Mouse (Mus musculus) midbrain, embryonic 16.5 days (tissue): ENCODE measurements at regions not wholly inside any gene's neighbourhood (a gene's known extent, or its start where the extent isn't known, plus 50 kb on each side); places are given as distances from the start of the nearest gene placed in this dataset.

ENCODE experiments used
- ATAC-seq: fragments of 200-750 bp; cut with Nextera tagmentation; 2 replicates; pipeline ENCODE4 v1.8.0; 2017; ENCODE audit warnings: moderate TSS enrichment
- H3K27ac ChIP-seq: fragments of 300-500 bp; sonication (generic); 2 replicates; pipeline ENCODE4 v1.5.1; 2014; ENCODE audit warnings: mild to moderate bottlenecking, low read length, mixed read lengths
- H3K27me3 ChIP-seq: fragments of 300-500 bp; sonication (generic); 2 replicates; pipeline ENCODE4 v1.6.1; 2014; ENCODE audit warnings: low read depth, low read length, mixed read lengths; ENCODE audit not compliant: control insufficient read depth, insufficient read depth
- H3K36me3 ChIP-seq: fragments of 300-500 bp; sonication (generic); 2 replicates; pipeline ENCODE4 v1.6.1; 2014; ENCODE audit warnings: mild to moderate bottlenecking, low read length, moderate library complexity, mixed read lengths; ENCODE audit not compliant: control insufficient read depth, insufficient read depth
- H3K4me1 ChIP-seq: fragments of 300-500 bp; sonication (generic); 2 replicates; pipeline ENCODE4 v1.6.1; 2014; ENCODE audit warnings: mild to moderate bottlenecking, low read length, mixed read lengths; ENCODE audit not compliant: control insufficient read depth, insufficient read depth
- H3K4me2 ChIP-seq: fragments of 300-500 bp; sonication (generic); 2 replicates; pipeline ENCODE4 v1.6.1; 2014; ENCODE audit warnings: mild to moderate bottlenecking, low read length, mixed read lengths
- H3K4me3 ChIP-seq: fragments of 300-500 bp; sonication (generic); 2 replicates; pipeline ENCODE4 v1.5.1; 2014; ENCODE audit warnings: low read depth, mild to moderate bottlenecking, low read length, moderate library complexity, mixed read lengths
- H3K9ac ChIP-seq: fragments of 300-500 bp; sonication (generic); 2 replicates; pipeline ENCODE4 v1.6.1; 2014; ENCODE audit warnings: low read depth, low read length, mixed read lengths
- H3K9me3 ChIP-seq: fragments of 300-500 bp; sonication (generic); replicated peaks from 2 replicates; pipeline ENCODE4 v1.6.1; 2014; ENCODE audit warnings: mild to moderate bottlenecking, low read length, mixed read lengths; ENCODE audit not compliant: control insufficient read depth, poor library complexity, severe bottlenecking
- WGBS: fragments of 180-500 bp; shearing (Covaris S2); extraction: QIAGEN DNeasy Blood & Tissue Kit; methylation state at CpG from one replicate; pipeline ENCODE4 v1.1.7; 2014; 5-methylcytosine and 5-hydroxymethylcytosine counted together

DNA sequence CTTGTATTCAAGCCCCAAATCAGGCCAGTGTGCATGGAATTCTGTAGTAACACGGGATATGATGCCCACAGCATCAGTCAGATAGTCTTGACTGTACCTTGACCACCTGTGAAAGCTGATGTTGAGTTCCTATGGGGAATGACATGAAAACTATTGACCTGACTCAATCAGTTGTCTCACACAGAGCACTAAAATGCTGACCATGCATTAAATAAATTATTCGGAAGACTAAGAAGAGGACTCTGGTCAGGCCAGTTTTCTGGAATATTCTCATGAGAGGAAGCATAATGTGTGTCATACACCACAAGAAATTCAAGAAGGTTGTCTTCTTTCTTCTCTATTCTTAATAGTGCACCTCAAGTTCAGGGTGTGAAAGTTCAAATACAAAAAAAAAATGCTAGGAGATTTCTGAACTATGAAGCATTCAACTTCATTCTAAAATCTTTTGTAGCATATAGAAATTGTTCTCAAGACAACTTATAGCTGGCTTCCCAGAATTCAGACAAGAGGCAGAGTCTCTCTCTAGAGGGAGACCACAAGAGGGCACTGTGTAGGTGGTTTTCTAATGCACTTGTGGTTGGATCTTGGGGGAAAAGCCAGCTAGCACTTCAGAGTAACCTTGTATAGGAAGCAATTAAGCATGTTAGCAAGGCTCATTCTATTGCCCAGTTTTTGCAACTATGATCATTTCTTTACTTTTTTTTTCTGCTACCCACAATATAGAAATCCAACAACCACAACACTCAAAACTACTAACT lies 279.7 kb downstream of the Nsun3 start:
- ATAC-seq, result no peak
- Histone ChIP-seq H3K27ac (no peak overlapping the region), H3K9ac (no peak overlapping the region), H3K36me3 (no peaks in the 10 kb centered on the region), H3K4me3 (no peak overlapping the region), H3K27me3 (no peaks in the 10 kb centered on the region), H3K4me1 (no peaks in the 10 kb centered on the region), H3K4me2 (no peak overlapping the region), H3K9me3 (no peaks in the 10 kb centered on the region)
- WGBS, result 65% methylated on average over 2 of the region's 2 CpGs

DNA sequence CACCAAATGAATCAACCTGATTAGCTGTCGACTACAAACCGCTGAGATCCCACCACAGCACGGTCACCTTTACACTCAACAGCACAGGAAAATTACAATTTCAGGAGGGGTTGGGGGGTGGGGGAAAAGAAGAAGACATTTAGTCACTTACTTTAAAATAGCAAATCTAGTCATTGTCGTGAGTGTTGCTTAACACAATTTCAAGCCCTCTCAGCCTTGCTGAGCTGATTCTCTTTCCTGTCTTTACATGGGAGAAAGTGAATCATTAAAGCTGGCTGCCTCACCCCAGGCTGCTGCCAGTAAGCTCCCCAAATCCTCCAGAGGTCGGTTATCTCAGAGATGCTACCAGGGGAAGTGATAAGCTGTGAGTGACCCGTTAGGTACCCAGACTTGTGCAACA lies 285.7 kb downstream of the Nsun3 start:
- H3K4me3 ChIP-seq, result no peak overlapping the region
- H3K9me3 ChIP-seq, result no peaks in the 10 kb centered on the region
- no peaks in the 10 kb centered on the region for H3K27me3 ChIP-seq
- H3K9ac ChIP-seq, result no peak overlapping the region
- no peak overlapping the region for H3K27ac ChIP-seq
- H3K4me1 ChIP-seq, result no peaks in the 10 kb centered on the region
- H3K4me2 ChIP-seq, result no peak overlapping the region
- WGBS, result 64% methylated on average over 6 of the region's 6 CpGs
- H3K36me3 ChIP-seq, result no peaks in the 10 kb centered on the region
- no peak for ATAC-seq

DNA sequence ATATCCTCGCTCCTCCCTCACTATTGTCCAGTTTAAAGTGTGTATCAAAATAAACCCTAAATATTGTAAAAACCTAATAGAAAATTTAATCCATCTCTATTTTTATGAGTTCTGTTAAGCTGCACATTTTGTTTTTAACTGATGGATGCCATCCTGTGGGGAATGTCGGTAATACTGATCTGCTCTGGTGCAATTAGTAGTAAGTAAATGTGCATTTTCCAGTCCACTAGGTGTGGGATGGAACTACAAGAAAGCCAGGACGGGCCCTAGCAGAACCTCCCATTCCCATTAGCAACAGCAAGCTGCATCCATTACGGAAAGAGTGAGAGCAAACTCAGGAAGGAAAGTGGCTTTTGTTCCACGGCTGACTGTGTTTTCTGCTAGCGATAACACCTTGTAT lies 286.3 kb downstream of the Nsun3 start:
- Histone ChIP-seq H3K27ac (no peak overlapping the region), H3K4me3 (no peak overlapping the region), H3K9me3 (no peaks in the 10 kb centered on the region), H3K4me2 (no peak overlapping the region), H3K9ac (no peak overlapping the region), H3K4me1 (no peaks in the 10 kb centered on the region), H3K36me3 (no peaks in the 10 kb centered on the region), H3K27me3 (no peaks in the 10 kb centered on the region)
- 73% methylated on average over 6 of the region's 6 CpGs for WGBS
- peak; percentile 59; the same call in 1 of the 2 replicates for ATAC-seq

DNA sequence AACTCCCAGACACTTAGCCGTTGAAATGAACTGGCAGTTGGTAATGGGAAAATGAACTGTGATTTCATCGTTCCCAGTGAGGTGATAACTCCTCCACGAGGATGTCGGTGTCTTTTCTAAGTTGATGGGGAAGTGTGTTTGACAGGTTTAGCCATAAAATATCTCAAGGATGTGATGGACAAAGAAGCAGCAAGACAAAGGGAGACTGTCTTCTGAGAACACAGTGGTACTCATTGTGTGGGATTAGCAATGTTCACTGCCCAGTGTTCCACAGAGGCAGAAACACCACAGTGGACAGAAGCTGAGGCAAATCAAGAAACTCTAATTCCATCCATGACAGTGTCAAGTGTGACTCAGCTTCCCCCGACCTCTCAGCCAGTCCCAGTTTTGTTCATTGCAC lies 287.9 kb downstream of the Nsun3 start:
- WGBS, result 74% methylated on average over 5 of the region's 5 CpGs
- H3K9me3 ChIP-seq, result no peaks in the 10 kb centered on the region
- no peaks in the 10 kb centered on the region for H3K36me3 ChIP-seq
- no peak overlapping the region for H3K27ac ChIP-seq
- H3K4me2 ChIP-seq, result no peak overlapping the region
- no peak overlapping the region for H3K9ac ChIP-seq
- H3K4me3 ChIP-seq, result no peak overlapping the region
- no peaks in the 10 kb centered on the region for H3K27me3 ChIP-seq
- ATAC-seq, result no peak
- H3K4me1 ChIP-seq, result no peaks in the 10 kb centered on the region

DNA sequence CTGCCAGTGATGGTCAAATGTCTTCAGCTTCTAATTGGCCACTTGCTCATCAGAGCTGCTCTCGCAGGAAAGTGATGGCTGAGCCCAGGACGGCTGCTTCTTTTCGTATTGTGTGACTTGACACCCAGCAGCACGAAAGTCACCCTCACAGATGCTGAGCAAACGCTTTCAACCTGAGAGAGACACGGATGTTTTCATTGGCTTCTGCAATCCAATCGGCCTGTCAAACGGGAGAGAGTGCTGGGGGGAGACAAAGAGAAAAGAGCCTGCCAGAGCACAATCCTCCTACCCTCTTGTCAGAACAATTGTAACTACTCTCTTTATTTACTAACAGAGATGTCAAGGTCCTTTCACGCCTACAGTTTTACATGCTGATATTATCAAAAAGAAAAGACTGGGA lies 289.9 kb downstream of the Nsun3 start:
- peak; percentile 17; the same call in 1 of the 2 replicates for ATAC-seq

DNA sequence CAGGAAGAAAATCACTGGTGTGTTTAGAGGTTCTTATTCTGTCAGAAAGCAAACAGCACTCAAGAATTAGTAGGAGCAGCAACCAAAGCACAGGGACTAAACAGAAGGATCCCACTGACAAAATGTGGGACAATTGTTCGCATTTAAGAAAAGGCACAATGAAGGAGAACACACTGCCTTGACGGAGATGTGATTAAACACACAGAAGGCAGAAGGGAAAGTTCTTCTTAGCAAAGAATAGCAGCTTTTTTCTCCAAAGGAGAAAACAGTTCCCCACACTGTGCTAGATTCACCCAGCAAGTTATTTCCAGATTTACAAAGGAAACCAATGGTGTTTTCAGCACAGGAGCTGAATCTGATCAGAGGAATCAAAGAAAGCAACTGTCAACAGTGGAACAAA lies 316.5 kb downstream of the Nsun3 start:
- Histone ChIP-seq H3K4me1 (no peaks in the 10 kb centered on the region), H3K4me2 (no peak overlapping the region), H3K9me3 (no peaks in the 10 kb centered on the region), H3K36me3 (no peaks in the 10 kb centered on the region), H3K27me3 (no peaks in the 10 kb centered on the region), H3K4me3 (no peak overlapping the region), H3K9ac (no peak overlapping the region), H3K27ac (no peak overlapping the region)
- WGBS, result 42% methylated on average over 2 of the region's 2 CpGs
- ATAC-seq, result no peak

More for the DNA sequence above, 289.9 kb downstream of the Nsun3 start:
- H3K4me1 ChIP-seq, result no peaks in the 10 kb centered on the region
- no peaks in the 10 kb centered on the region for H3K36me3 ChIP-seq
- H3K9ac ChIP-seq, result no peak overlapping the region
- H3K4me2 ChIP-seq, result no peak overlapping the region; the same call in 1 of the 2 replicates
- H3K27ac ChIP-seq, result no peak overlapping the region
- H3K27me3 ChIP-seq, result no peaks in the 10 kb centered on the region
- no peaks in the 10 kb centered on the region for H3K9me3 ChIP-seq
- H3K4me3 ChIP-seq, result no peak overlapping the region
- 29% methylated on average over 9 of the region's 9 CpGs for whole genome bisulfite sequencing

DNA sequence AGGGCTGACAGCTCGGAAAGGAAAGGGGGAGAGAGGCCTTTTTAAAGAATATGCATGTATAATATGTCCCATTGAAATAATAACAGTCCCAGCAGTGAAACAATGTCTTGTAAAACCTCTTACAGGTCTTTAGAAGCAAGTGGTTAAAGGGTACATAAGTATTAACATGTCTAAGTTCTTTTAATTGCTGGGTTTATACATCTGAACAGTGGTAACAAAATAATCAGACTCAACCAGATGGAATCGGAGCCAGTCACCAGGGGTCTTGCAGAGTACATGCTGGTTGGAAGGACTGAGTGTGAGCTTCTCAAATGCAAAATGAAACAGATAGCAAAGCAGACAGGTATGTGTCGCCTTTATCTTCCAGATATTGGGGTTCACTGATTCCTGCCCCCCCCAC lies 317.3 kb downstream of the Nsun3 start:
- Histone ChIP-seq H3K4me1 (no peaks in the 10 kb centered on the region), H3K4me3 (no peak overlapping the region), H3K27ac (no peak overlapping the region), H3K9ac (no peak overlapping the region), H3K27me3 (no peaks in the 10 kb centered on the region), H3K4me2 (no peak overlapping the region), H3K9me3 (no peaks in the 10 kb centered on the region), H3K36me3 (no peaks in the 10 kb centered on the region)
- 58% methylated on average over 3 of the region's 3 CpGs for whole genome bisulfite sequencing
- no peak for ATAC-seq

DNA sequence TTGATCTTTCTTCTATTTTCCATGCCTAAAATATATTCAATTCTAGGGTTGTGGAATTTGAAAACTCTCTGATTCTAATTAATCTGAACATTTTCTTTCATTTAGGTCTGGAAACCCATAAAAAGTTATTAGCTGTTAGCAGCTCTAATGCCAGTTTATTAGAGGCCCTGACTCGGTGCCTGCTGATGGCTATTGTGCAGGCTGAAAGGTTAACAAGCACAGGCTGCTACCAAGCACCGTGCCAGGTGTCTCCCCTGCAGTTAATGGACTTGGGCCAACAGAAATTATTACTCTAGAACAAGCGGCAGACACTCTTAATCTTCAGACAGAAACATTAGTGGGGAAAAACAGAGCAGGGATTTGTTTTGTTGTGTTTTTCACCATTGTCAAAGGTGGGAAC lies 317.8 kb downstream of the Nsun3 start:
- Histone ChIP-seq H3K4me2 (no peak overlapping the region), H3K27me3 (no peaks in the 10 kb centered on the region), H3K9ac (no peak overlapping the region), H3K4me1 (no peaks in the 10 kb centered on the region), H3K36me3 (no peaks in the 10 kb centered on the region), H3K4me3 (no peak overlapping the region), H3K27ac (no peak overlapping the region), H3K9me3 (no peaks in the 10 kb centered on the region)
- WGBS, result 27% methylated on average over 3 of the region's 3 CpGs
- no peak for ATAC-seq

DNA sequence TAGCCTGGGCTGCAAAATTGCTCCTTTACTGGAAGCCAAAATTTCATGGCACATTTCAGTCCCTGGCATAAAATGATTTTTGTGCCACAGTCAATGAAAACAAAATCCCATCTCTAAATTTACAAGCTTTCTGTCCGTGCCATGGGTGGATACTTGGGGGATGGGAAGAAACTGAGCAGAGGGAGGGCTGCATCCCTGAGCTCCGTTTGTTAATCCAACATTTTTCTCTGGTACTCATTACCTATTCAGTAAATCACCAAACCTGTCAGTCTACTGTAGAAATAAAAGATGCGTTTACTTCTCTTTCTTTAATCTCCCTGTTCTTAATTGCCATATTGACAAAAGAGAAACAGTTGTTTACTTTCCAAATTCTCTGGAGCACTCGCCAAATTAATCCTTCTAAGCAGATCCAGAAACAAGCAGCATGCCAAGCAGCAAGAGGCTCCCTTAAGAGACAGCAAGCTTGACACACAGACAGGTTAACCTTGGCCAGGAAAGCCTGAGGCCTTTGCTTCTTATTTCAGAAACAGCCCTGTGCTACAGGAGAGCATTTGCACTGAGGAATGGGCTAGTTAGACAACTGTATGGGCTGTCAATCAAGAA lies 326.6 kb downstream of the Nsun3 start:
- no peak overlapping the region for H3K27ac ChIP-seq
- WGBS, result 35% methylated on average over 4 of the region's 4 CpGs
- no peak overlapping the region for H3K4me2 ChIP-seq
- ATAC-seq, result peak; percentile 79
- H3K4me3 ChIP-seq, result no peak overlapping the region
- H3K9me3 ChIP-seq, result no peaks in the 10 kb centered on the region
- H3K4me1 ChIP-seq, result 0 out of 2 replicates have a peak, but pooled peaks cover 3% of the 10 kb centered on the region
- H3K27me3 ChIP-seq, result no peaks in the 10 kb centered on the region
- H3K9ac ChIP-seq, result no peak overlapping the region
- no peaks in the 10 kb centered on the region for H3K36me3 ChIP-seq
